Mouse (Mus musculus): ENCODE measurements around the gene Aph1b.

GRCm38 (mm10) chr9:66795464-66796324, at the start of gene Aph1b:
- TF ChIP-seq GATA1 (IDR thresholded peaks at IDR 0.05; ENCODE audit: borderline replicate concordance, low read length) (no peak), FLI1 (IDR thresholded peaks at IDR 0.05; ENCODE audit: low read length) (no peak)

Data from megakaryocyte, embryonic 14.5 days (primary cell).